Mouse (Mus musculus) urinary bladder, adult 2 months (tissue): Measurements from ENCODE around the gene Bnc2. TPM values are rescaled to one million over a fixed set of nuclear protein-coding genes. Genes with fewer than 3 reads are reported as not detected.

Experiments
- DNase-seq: peaks from one replicate; pipeline ENCODE4 v3.0.0; 2022; ENCODE audit warnings: low spot score
- polyA plus RNA-seq: library from polyadenylated mRNA; depleted of rRNA; stranded (reverse); fragments of >200 nt; gene quantifications from 2 replicates; pipeline ENCODE4 v1.2.3, GENCODE M21; 2012

The Bnc2 gene
- polyA plus RNA-seq, 1 experiment: 9.7 TPM

- DNase-seq: no peak
Measured at GRCm38 (mm10) chr4:84507551-84507950, 167.5 kb downstream of the Bnc2 start.

DNA sequence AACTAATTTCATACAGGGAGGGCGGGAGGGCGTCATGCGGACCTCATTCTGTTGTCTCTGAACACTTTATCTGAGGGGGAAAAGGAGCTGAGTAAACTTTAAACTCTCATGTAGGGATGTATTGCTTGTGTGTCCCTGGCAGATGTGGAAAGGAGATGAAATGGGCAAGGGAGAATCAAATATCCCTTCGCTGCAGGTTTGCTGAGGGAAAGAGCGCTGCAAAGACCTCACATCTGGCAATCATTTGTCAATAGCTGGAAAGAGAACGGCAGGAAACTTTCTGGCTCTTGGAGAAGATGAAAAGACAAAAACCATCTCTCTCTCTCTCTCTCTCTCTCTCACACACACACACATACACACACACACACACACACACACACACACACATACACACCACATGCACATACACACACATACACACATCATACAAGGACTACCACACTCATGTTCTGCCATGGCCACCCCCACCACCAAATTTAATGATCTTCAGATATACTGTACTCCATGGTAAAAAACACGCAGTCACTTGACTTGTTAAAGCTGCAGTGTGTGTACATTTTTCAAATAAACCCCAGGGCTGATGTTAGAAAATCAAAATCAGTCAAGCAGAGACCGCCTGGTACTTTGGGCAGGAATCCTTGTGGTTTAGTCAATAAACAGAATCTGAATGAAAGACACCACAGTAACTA lies 172.3 kb downstream of the Bnc2 start:
- no peak for DNase-seq

DNA sequence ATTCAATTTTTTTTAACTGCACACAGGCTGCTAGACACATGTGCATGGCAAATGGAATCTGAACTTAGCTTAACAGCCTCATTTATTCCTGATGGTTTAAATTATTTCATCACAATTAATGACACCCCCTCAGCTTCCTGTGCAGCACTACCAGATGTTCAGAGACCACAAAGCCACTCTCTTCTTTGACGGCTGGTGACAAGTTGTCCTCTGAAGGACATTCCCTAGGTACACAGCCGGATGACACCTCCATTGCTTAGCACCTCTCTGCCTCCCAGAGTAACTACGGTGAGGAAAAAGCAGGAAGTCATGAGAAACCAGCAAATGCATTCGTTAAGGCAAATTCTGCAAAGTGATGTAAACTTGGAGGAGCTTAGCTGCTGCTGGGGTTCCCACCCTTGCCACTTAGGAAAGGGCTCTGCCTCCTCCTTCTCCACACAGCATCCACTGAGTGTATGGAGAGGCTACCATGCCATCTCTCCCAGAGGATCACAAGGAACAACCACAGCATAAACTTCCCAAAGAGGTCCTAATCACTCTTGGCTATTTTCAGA lies 174.2 kb downstream of the Bnc2 start:
- no peak for DNase-seq

GRCm38 (mm10) chr4:84500259-84500658 lies 174.8 kb downstream of the Bnc2 start:
- no peak for DNase-seq

GRCm38 (mm10) chr4:84498469-84498868 lies 176.6 kb downstream of the Bnc2 start:
- DNase-seq: no peak

GRCm38 (mm10) chr4:84488323-84488722 lies 186.8 kb downstream of the Bnc2 start:
- no peak for DNase-seq

GRCm38 (mm10) chr4:84482680-84483079 lies 192.4 kb downstream of the Bnc2 start:
- DNase-seq: no peak

GRCm38 (mm10) chr4:84472643-84473042 lies 202.4 kb downstream of the Bnc2 start:
- DNase-seq: no peak

- no peak for DNase-seq
Measured at GRCm38 (mm10) chr4:84470106-84470885, 204.8 kb downstream of the Bnc2 start.

DNA sequence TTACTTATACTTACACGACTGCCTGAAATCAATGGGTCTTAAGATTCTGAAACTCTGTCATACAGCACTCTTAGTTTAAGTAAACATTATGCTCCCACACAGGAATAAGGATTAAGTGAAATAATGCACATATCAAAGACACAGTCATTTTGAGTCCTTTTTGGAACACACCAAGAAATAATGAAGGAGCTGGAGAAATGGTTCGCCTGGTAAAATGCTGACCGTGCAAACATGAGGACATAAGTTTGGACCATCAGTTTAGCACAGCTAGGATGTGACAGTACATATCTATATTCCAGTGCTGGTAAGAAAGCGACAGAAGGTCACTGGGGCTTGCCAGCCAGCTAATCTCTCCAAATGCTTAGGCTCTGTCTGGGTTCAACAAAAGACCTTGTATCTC lies 205.7 kb downstream of the Bnc2 start:
- no peak for DNase-seq

DNA sequence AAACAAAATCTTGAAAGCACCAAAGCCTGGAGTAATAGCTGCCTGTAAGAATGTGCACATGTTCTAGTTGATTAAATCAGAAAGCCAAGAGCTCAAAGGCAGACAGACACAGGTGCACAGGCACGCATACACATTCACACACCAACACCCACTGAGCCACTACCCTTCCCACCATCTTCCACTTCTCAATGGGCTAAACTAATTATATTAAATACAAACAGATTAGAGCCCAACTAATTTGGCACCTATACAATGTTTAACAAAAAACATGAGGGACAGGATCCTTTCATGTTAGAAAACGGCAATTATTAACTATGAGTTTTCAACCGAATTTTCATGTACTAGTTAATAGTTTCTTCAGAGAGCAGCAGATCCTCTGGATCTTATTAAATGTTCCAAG lies 207.4 kb downstream of the Bnc2 start:
- no peak for DNase-seq

GRCm38 (mm10) chr4:84458218-84458560 lies 216.9 kb downstream of the Bnc2 start:
- no peak for DNase-seq

- no peak for DNase-seq
Measured at GRCm38 (mm10) chr4:84457512-84458217, 217.4 kb downstream of the Bnc2 start.

DNA sequence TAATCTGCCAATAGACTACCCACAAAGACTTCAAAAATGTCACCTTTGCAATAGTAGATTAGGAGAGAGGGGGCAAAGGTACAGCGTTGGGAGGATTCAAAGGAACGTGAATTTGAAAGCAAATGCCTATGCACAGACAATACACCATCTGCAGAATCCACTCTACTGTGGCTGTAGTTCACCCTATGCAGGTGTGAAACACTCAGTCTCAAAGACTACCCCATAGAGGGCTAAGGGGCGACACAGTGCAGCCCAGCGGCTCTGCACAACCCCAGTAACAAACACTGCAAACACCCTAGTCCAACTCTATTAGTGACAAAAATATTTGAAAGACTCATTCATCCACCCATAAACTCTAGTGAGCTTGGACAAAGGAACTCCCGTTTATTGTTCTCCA lies 218.2 kb downstream of the Bnc2 start:
- no peak for DNase-seq

DNA sequence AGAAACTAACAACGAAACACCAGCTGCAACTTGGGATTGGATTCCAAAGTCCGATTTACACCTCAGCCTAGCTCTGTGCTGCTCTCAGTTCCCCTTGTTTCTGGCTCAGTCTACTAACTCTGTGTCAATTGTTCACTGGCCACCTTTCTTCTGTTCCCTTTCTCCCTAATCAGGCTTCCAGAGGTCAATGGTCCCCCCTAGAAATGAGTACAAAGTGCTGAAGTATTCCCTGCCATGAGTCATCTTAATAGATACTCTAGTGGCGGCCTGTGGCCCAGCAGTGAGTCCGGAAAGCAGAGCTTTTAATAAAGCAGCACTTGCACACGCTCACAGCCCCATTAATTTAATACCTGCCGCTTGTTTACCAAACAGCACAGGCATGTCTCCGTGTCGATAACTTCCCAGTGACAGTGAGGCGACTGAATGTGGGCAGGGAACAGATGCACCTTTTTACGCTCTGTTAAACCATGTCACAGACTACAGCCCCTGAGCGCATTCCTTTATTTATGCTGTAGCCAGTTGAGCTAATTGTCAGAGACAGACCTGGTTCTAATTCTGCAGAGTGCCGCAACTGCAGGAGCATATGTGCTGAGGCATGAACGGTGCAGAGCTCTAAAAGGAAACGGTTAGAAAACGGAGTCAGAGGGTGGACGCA lies 218.8 kb downstream of the Bnc2 start:
- no peak for DNase-seq

DNA sequence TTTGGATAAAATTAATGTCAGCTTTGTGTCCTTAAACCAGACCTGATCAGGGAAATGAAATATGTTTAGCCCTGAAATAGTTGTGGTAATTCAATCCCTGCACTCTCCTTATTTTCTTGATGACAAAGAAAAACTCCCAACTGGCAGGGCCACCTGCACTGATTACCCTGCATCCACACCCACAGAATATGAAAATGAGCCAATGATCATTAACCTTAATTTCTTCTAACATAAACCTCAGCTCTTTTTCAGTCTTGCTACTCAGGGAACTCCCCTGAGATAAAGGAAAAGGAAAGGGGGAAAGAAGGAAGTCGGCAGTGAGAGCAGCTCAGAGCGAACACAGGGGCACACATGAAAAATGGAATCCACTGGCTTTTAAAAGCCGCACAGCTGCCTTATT lies 220.6 kb downstream of the Bnc2 start:
- no peak for DNase-seq

GRCm38 (mm10) chr4:84453586-84453985 lies 221.5 kb downstream of the Bnc2 start:
- DNase-seq: no peak

DNA sequence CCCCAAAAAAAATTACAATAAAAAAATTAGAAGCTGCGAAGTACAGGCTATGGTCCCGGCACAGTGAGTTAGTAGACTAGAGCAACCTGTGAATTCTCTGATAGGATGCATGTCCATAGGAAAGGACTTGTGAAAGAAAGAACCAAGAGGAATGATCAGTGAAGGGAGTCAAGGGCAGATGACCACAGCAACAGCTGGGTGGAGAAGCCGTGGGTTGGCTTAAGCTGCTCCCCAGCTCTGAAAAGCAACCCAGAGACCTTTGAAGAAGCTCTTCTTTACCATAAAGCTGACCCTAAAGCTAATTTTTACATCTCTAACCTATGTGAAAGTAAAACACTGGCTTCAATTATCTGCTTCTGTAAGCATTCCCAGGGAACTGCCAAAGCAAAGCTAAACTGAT lies 222.4 kb downstream of the Bnc2 start:
- DNase-seq: no peak

DNA sequence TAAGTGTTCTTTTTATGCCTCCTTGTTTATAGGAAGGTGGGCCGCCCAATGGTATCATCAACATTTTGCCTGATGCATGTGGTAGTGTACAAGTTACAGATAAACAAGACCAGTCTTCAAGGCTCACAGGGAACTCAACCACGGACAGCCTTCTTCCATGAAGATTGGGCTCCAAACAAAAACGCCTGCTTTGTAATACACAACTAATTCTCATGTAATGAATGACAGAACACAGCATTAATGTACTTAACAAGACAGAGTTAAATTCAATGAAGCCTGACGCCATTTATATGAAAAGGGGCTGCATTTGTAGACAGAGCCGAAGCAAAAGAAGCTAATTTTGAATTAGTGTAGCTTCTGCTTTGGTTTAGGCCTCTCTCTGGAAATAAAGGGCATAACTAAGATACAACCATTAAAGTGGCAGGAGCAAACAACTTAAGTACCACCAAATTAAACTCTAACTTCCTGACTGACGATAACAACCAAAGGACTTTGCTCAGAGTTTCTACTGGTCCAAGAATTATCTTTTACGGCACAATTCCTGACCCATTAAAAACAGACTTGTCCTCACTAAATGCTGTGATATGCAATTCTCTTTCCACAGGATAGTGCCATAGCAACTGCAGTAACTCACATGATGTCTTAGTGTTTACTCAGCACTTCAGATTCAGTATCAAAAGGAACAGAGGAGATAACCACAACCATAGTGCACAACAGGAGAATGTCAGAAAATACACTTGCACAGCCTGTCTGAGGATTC lies 225.6 kb downstream of the Bnc2 start:
- DNase-seq: no peak

DNA sequence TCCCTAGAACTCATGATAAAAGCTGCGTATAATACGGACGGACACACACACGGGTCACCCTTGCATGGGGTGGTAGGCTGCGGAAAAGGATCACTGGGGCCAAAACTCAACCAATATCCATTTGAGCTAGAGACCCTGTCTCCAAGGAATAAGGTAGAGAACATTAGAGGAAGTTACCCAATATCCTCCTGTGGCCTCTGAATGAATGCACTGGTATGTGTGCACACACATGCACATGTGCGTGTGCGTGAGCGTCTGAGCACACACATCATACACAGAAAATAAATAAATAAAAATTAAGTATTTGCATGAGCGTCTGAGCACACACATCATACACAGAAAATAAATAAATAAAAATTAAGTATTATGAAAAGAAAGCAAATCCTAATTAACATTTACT lies 241.8 kb downstream of the Bnc2 start:
- DNase-seq: no peak
